Mouse (Mus musculus) heart, postnatal 0 days (tissue): ENCODE measurements at regions not wholly inside any gene's neighbourhood (a gene's known extent, or its start where the extent isn't known, plus 50 kb on each side); places are given as distances from the start of the nearest gene placed in this dataset.

Experiments used
- CTCF ChIP-seq: IDR thresholded peaks from 2 replicates; pipeline ENCODE4 v1.5.1; 2016; ENCODE audit warnings: antibody characterized with exemption, control low read depth, low read depth
- EP300 ChIP-seq: IDR thresholded peaks from 2 replicates; pipeline ENCODE4 v1.6.1; 2016; ENCODE audit warnings: antibody characterized with exemption, low read depth

- TF ChIP-seq CTCF (no peak), EP300 (no peak)
Measured at GRCm38 (mm10) chr4:39644136-39644535, 194.0 kb downstream of the 1700009N14Rik start.
